Mouse (Mus musculus): ENCODE results near the gene Ppp1r9b.

DNA sequence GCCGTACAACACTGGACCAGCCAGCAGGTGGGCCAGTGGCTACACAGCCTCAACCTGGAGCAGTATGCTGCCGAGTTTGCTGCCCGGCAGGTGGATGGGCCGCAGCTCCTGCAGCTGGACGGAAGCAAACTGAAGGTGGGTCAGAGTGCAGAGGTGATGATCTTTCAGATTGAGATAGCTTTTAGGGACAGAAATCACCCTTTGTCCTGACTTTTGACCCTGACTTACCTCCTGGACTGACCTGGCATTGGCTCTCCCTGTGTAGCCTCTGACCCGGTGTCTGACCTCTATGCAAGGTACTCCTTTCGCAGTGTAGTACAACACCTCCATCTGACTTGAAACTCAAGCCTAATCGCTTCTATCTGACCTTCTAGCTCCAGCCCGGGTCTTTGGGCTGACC lies 32.6 kb downstream of the Ppp1r9b start:
- TF ChIP-seq POLR2A (IDR thresholded peaks at IDR 0.05; ENCODE audit: extremely low read depth, insufficient read depth, low read length) (no peak), CTCF (IDR thresholded peaks at IDR 0.05; ENCODE audit: low read depth, low read length) (no peak)
